Mouse (Mus musculus) gastrocnemius, postnatal 4 days (tissue): ENCODE data around the gene Gm5105. TPM values are rescaled to one million over a fixed set of nuclear protein-coding genes. Genes with fewer than 3 reads are reported as not detected.

ENCODE experiments used
- DNase-seq, 2 experiments: peaks; one replicate each; pipeline ENCODE4 v3.0.0; 2021 to 2022; ENCODE audit warnings: low spot score in 2 of 2, mixed read lengths in 2 of 2
- total RNA-seq, 2 experiments: library from RNA; stranded (reverse); gene quantifications; 2 replicates each; pipeline ENCODE4 v1.2.3; 2021

Gene Gm5105
- total RNA-seq, 2 experiments from 2014 or later, result 1.7 to 1.9 TPM

DNA sequence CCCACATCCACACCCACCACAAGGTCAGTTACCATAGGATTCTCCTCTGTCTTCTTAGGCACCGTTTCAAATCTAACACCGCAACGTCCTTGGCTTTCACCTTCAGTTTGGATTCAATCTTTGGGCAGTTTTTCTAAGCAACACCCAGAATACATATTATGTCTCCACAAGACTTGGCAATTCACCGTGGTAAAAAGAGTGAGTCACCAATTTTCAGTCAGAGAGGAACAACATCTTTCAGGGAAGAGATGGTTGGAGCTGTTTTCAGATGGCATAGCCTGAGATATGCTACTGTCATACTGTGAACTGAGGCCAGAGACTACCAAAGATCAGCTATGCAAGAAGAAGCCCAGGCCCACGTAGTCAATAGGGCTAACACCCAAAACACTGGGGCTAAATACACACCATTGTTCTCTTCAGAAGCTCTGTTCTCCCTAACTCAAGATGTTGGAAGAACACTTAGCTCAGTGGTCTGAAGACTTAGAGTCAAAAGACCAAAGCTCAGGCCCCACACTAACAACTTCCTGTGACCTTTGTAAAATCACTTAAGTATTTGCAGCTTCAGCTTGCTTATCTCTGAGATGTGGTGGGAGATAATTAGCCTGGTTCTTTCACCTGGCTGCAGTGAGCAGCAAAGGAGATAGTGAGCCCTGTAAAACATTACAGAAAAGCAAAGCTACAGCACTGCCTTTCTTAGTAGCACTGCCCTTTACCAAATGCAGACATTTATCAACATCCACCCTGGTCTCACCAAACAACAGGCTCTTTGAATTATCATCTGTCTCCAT, 39.4 kb downstream of the Gm5105 start:
- no peak for DNase-seq

DNA sequence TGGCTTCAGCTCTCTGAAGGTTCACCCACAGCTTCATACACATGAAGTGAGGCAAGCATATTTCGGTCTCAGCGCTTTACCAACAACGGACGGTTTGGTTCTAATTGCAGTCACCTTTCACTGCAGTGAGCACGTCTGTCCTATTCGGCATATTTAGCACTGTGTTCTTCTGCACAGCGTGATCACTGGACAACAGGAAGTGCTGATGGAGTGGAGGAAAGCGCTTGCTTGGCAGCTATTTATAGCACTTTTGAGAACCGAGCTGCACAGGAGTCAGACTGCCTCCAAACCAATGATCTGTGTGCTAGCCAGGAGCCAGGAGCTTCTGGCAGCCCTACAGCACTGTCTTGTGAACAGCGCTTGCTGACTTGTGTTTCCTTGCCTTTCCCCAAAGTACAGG, 40.9 kb downstream of the Gm5105 start:
- DNase-seq, result peak in 1 of 2 experiments; percentile 29

GRCm38 (mm10) chr3:138022651-138023050, 44.5 kb downstream of the Gm5105 start:
- DNase-seq, result no peak

DNA sequence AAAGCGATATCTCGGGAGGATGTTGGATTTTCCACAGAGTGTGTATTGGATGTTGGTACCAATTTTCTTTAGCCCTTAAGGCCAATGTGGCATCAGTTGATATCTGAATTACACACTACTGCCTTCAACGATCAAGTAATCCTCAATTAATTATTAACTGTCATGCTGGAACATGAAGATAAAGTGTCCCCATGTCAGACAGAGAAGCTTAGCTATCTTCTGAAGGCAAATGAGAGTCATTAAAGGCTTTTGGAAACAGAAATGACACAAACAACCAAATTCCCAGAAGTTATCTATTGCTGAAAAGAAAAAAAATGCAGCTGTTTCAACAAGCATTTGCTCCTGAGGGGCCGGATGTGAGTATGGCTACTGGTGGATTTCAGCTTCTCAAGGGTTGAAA, 45.2 kb downstream of the Gm5105 start:
- DNase-seq, result no peak

GRCm38 (mm10) chr3:138016810-138017209, 50.4 kb downstream of the Gm5105 start:
- DNase-seq, result no peak

DNA sequence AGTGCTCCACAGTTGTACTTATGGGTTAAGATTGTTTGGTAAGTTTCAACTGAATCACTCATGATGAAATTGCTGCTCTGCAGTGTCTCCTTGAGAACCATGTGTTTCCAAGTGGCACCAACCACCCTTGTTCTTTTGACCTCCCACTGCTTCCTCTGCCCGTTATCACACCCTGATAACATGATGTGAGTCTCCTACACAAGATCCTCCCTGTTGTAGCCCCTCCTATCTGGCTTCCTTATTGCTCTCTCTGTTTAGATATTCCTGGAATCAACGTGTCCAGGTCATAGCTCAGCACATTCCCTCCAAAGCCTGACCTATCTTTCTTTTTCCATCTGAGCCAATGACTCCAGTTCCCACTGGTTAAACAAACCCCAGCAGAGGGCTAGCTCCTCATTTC, 52.5 kb downstream of the Gm5105 start:
- no peak for DNase-seq

DNA sequence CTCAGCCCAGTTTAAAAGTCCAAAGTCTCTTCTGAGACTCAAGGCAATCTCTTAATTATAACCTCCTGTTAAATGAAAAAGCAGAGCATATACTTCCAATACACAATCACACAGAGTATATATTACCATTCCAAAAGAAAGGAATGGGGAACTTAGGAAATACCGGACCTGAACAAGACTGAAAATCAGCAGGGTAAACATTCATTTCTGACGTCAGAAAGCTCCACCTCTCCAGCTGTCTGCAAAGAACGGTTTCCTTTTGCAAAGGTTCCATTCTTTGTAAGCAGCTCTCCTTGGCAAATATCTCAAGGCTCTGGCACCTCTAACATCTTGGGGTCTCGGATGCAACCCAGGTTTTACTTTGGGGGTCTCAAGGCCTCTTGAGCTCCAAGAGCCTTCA, 54.8 kb downstream of the Gm5105 start:
- DNase-seq, result no peak

DNA sequence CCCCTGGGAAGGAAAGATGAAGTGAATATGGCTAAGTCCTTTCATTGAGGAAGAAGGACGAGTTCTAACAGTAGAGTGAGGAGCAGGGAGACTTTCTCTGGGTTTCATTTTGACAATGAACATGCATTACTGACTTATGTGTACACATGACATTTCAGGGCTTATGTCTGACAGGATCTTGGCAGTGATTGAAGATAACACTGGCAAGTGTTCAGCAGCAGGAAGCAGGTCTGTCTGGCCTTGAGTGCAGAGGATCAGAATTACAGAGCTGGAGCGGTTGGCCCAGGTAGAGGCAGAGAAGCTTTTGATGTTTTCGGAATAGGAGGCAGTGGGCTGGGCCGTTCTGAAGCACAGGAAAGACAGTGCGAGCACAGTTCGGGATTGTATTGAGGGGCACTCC, 59.0 kb downstream of the Gm5105 start:
- DNase-seq, result no peak

DNA sequence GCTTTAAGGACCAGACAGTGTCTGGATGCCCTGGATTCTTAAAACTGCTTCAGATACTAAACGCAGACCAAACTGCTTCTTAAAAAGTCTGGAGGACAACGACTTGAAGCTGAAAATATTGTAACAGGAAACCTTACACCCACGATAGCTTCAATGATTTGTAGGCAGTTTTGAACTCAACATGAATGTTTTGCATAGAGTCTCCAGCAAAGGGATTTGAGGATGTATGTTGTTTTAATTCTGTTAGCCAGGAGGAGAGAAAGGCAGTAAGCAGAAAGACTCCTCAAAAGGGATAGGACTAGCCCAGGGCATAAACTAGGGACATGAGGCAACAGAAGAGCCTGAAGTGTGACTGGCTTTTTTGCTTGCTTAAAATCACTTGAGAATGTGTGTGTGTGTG, 60.3 kb downstream of the Gm5105 start:
- no peak for DNase-seq

- no peak for DNase-seq
Measured at GRCm38 (mm10) chr3:138003264-138003663, 63.9 kb downstream of the Gm5105 start.

- DNase-seq, result no peak
Measured at GRCm38 (mm10) chr3:138002545-138002944, 64.6 kb downstream of the Gm5105 start.

- no peak for DNase-seq
Measured at GRCm38 (mm10) chr3:138001865-138002264, 65.3 kb downstream of the Gm5105 start.

GRCm38 (mm10) chr3:138000724-138001069, 66.5 kb downstream of the Gm5105 start:
- peak in 1 of 2 experiments; percentile 36 for DNase-seq

DNA sequence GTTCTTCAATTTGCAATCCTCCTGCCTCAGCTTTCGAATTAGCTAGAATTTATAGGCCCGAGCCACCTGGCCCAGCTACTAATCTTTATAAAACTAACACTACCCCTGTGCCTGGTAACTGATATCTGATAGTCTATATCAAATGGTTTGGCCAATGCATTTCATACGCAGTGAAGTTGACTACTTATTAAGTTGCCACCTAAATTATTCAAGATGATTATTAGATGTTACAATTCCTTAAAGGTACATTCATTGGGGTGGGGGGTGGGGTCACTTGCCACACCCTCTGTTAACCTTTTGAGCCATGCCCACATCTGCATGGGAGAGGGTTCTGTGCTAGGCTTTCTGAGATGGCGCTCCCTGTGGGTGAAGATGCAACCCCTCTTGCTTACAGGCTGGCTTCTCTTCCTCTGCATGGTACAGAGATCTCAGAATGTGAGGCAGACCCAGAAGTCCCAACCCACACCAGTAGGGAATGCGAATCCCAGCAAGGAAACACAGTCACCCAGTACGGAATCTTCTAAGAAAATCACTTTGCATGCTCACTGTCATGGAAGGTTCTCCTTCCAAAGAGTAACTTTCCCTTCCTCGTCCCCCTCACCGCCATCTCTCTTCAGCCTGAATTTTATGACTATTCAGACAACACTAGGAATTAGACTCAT, 67.0 kb downstream of the Gm5105 start:
- no peak for DNase-seq

- DNase-seq, result no peak
Measured at GRCm38 (mm10) chr3:137999224-137999790, 67.9 kb downstream of the Gm5105 start.

Other genes starting within 250 kb of the Gm5105 start
- 100 to 1,000 TPM; 211 to 212 TPM for gene H2afz, start 202.9 kb downstream of the Gm5105 start, total RNA-seq
- 10 to 100 TPM; 13.0 to 14.4 TPM for gene Dnajb14, start 199.7 kb downstream of the Gm5105 start, total RNA-seq
- 10 to 100 TPM; 55.8 to 59.8 TPM for gene Lamtor3, start 148.9 kb downstream of the Gm5105 start, total RNA-seq
- gene Dapp1, start 85.8 kb downstream of the Gm5105 start, total RNA-seq, result 1 to 10 TPM; 2.6 to 3.4 TPM
- 100 to 1,000 TPM; 145 to 167 TPM for gene 1110002E22Rik, start 2.3 kb downstream of the Gm5105 start, total RNA-seq
- gene Trmt10a, start 76.1 kb upstream of the Gm5105 start, total RNA-seq, result 1 to 10 TPM; 3.5 to 4.9 TPM
- 1 to 10 TPM; 3.9 to 4.2 TPM for gene Mttp, start 77.6 kb upstream of the Gm5105 start, total RNA-seq
- not detected for gene 4930579F01Rik, start 126.4 kb upstream of the Gm5105 start, total RNA-seq
- gene Adh7, start 150.4 kb upstream of the Gm5105 start, total RNA-seq, result under 1 TPM; 0.47 to 0.52 TPM
- 10 to 100 TPM; 28.8 to 29.3 TPM for gene Adh1, start 193.6 kb upstream of the Gm5105 start, total RNA-seq
- gene Adh6a, start 245.9 kb upstream of the Gm5105 start, total RNA-seq, result not detected